Comparison of ENCODE assay signal across 9 mouse cellular contexts in the genomic region with DNA sequence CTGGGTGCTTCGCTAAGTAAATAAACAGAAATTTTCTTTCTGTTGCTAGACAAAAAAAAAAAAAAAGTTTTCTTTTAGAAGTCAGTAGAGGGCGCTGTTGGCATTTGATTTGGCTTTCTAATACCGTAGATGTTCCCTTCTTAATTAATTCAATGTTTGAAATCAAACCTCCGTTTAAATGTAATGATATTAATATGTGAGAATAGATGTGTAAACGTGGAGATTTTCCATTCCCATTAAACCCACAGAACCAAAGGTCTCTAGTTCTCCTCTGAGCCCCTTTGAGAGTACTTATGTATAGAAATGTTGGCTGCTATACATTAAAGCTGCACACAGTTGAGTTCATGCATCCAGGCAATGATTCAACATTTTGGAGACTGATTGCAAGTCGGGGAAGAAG.
A peak's percentile ranks its signal among the peaks of the same experiment; 100 is the strongest.
DNase-seq lines count a peak whose midpoint lies in the region; ATAC-seq and TF ChIP-seq lines count a peak whose summit lies in the region.
"Had no signal": no experiment of that assay in that cellular context is flagged by ENCODE, and none has a peak within 500 bp of the region (broad histone marks: within the 10 kb centered on the region; RNA-seq: fewer than 3 reads in every experiment).

No protein-coding gene starts in this region.

- ATAC-seq in embryonic facial prominence, embryonic 11.5 days (replicated peaks; ENCODE audit: insufficient number of reproducible peaks, low FRiP score, low TSS enrichment, low read depth): no peak
- no peak for ATAC-seq in neural tube, embryonic 12.5 days (ENCODE audit: low FRiP score, low read depth)

- no peak overlapping the region for H3K9ac ChIP-seq in embryonic facial prominence, embryonic 11.5 days (replicated peaks; ENCODE audit: low read length)
- no peak overlapping the region for H3K9ac ChIP-seq in neural tube, embryonic 12.5 days

- TF ChIP-seq CTCF in thymus, adult 2 months (IDR thresholded peaks at IDR 0.05; ENCODE audit: borderline replicate concordance, control insufficient read depth, extremely low read depth, insufficient read depth, low read length, poor library complexity): no peak

- no peak for TF ChIP-seq POLR2A in thymus, adult 2 months (IDR thresholded peaks at IDR 0.05; ENCODE audit: control insufficient read depth, extremely low read depth, insufficient read depth, low read length, poor library complexity)

- no peak overlapping the region for H3K4me3 ChIP-seq in embryonic facial prominence, embryonic 11.5 days (ENCODE audit: low read depth, low read length)
- H3K4me3 ChIP-seq in embryonic facial prominence, embryonic 10.5 days: no peak overlapping the region
- no peak overlapping the region for H3K4me3 ChIP-seq in neural tube, embryonic 12.5 days
- H3K4me3 ChIP-seq in thymus, adult 2 months (ENCODE audit: control insufficient read depth, insufficient read depth, low read length): no peak overlapping the region

- 12% methylated on average over 6 of the region's 6 CpGs for WGBS in embryonic facial prominence, embryonic 11.5 days
- 11% methylated on average over 6 of the region's 6 CpGs for WGBS in embryonic facial prominence, embryonic 10.5 days
- WGBS in neural tube, embryonic 12.5 days: 7% methylated on average over 6 of the region's 6 CpGs
- WGBS in large intestine, adult 2 months: 3% methylated on average over 6 of the region's 6 CpGs
- 11% methylated on average over 6 of the region's 6 CpGs for WGBS in thymus, adult 2 months

- peaks cover 3% of the 10 kb centered on the region; the same call in 1 of the 2 replicates for H3K4me1 ChIP-seq in embryonic facial prominence, embryonic 11.5 days (ENCODE audit: control insufficient read depth, insufficient read depth, low read length)
- H3K4me1 ChIP-seq in embryonic facial prominence, embryonic 10.5 days: peaks cover 21% of the 10 kb centered on the region
- H3K4me1 ChIP-seq in neural tube, embryonic 12.5 days: peaks cover 14% of the 10 kb centered on the region
- no peaks in the 10 kb centered on the region for H3K4me1 ChIP-seq in thymus, adult 2 months (replicated peaks; ENCODE audit: control insufficient read depth, insufficient read depth, low read length)

- H3K27ac ChIP-seq in embryonic facial prominence, embryonic 11.5 days (replicated peaks; ENCODE audit: low read depth, low read length): no peak overlapping the region
- H3K27ac ChIP-seq in embryonic facial prominence, embryonic 10.5 days (replicated peaks): no peak overlapping the region
- H3K27ac ChIP-seq in neural tube, embryonic 12.5 days: no peak overlapping the region
- H3K27ac ChIP-seq in thymus, adult 2 months (ENCODE audit: control insufficient read depth, insufficient read depth, low read length): no peak overlapping the region

- H3K27me3 ChIP-seq in embryonic facial prominence, embryonic 11.5 days (ENCODE audit: control insufficient read depth, insufficient read depth, low read length): no peaks in the 10 kb centered on the region
- H3K27me3 ChIP-seq in embryonic facial prominence, embryonic 10.5 days (replicated peaks; ENCODE audit: low read depth, poor library complexity, severe bottlenecking): peaks cover 5% of the 10 kb centered on the region
- H3K27me3 ChIP-seq in neural tube, embryonic 12.5 days (replicated peaks): no peaks in the 10 kb centered on the region
- no peaks in the 10 kb centered on the region for H3K27me3 ChIP-seq in thymus, adult 2 months (ENCODE audit: control insufficient read depth, insufficient read depth, low read length)

- no peaks in the 10 kb centered on the region for H3K9me3 ChIP-seq in embryonic facial prominence, embryonic 11.5 days (replicated peaks; ENCODE audit: control insufficient read depth, low read length)
- no peaks in the 10 kb centered on the region for H3K9me3 ChIP-seq in embryonic facial prominence, embryonic 10.5 days
- no peaks in the 10 kb centered on the region for H3K9me3 ChIP-seq in neural tube, embryonic 12.5 days

- no peak overlapping the region for H3K4me2 ChIP-seq in embryonic facial prominence, embryonic 11.5 days (ENCODE audit: low read depth, low read length)
- H3K4me2 ChIP-seq in neural tube, embryonic 12.5 days (replicated peaks): 0 out of 2 replicates have a peak overlapping the region, but pooled peaks have one; percentile 37
- H3K4me2 ChIP-seq: liver, embryonic 11.5 days had no signal

- peak; percentile 80 for DNase-seq in embryonic facial prominence, embryonic 11.5 days (ENCODE audit: low spot score)
- no peak for DNase-seq in embryonic facial prominence, embryonic 10.5 days (ENCODE audit: low spot score)
- no peak for DNase-seq in neural tube, embryonic 10.5 days (ENCODE audit: extremely low spot score, low spot score)
- peak; percentile 7 for DNase-seq in large intestine, adult 2 months (ENCODE audit: low read depth, low spot score)
- no peak for DNase-seq in spleen, postnatal 14 days (ENCODE audit: low spot score in 2 of 2)
- DNase-seq in thymus, adult 2 months: no peak
- DNase-seq in thymus, postnatal 10 days (ENCODE audit: low spot score in 2 of 2): no peak

- H3K36me3 ChIP-seq in embryonic facial prominence, embryonic 11.5 days (replicated peaks; ENCODE audit: control insufficient read depth, insufficient read depth, low read depth, low read length): no peaks in the 10 kb centered on the region
- no peaks in the 10 kb centered on the region for H3K36me3 ChIP-seq in embryonic facial prominence, embryonic 10.5 days (replicated peaks)
- H3K36me3 ChIP-seq in neural tube, embryonic 12.5 days: no peaks in the 10 kb centered on the region
- H3K36me3 ChIP-seq in thymus, adult 2 months (ENCODE audit: control insufficient read depth, insufficient read depth, low read length): no peaks in the 10 kb centered on the region

Comparison
In these comparisons a context has a peak if more than half of its experiments do, and no peak if none do; other contexts are left out.
1. DNase-seq: peak in embryonic facial prominence, embryonic 11.5 days (single experiment) and large intestine, adult 2 months (single experiment); none in embryonic facial prominence, embryonic 10.5 days (single experiment), neural tube, embryonic 10.5 days (single experiment), spleen, postnatal 14 days (0 of 2), thymus, adult 2 months (single experiment) and thymus, postnatal 10 days (0 of 2).